Mouse (Mus musculus) CH12.LX (cell line): ENCODE results near the gene Wdr86. TPM values are rescaled to one million over a fixed set of nuclear protein-coding genes. Genes with fewer than 3 reads are reported as not detected.
A peak's percentile ranks its signal among the peaks of the same experiment; 100 is the strongest.

Source experiments
- DNase-seq: peaks from one replicate; pipeline ENCODE4 v3.0.0-alpha.2; 2013; ENCODE audit errors: extremely low read depth
- H3K27ac ChIP-seq: 2 replicates; pipeline ENCODE4 v1.5.1; 2012; ENCODE audit warnings: low read depth, mild to moderate bottlenecking, control low read depth, moderate library complexity; ENCODE audit not compliant: insufficient read depth
- H3K27me3 ChIP-seq: replicated peaks from 2 replicates; pipeline ENCODE3; 2012; ENCODE audit warnings: inconsistent platforms
- H3K36me3 ChIP-seq, 2 experiments: replicated peaks in 1 of 2; 2 replicates each; pipeline versions ENCODE3 to v1.6.1; 2012; ENCODE audit warnings: inconsistent platforms in 1 of 2, low read length in 1 of 2, mild to moderate bottlenecking in 1 of 2, mixed read lengths in 1 of 2, moderate library complexity in 1 of 2; ENCODE audit not compliant: control insufficient read depth in 1 of 2, insufficient read depth in 1 of 2
- H3K4me1 ChIP-seq, 2 experiments: 2 replicates each; pipeline ENCODE4 v1.6.1; 2012; ENCODE audit warnings: inconsistent platforms in 1 of 2, moderate library complexity in 1 of 2; ENCODE audit not compliant: insufficient read depth in 2 of 2, control insufficient read depth in 1 of 2
- H3K4me2 ChIP-seq: 2 replicates; pipeline ENCODE4 v1.6.1; 2012; ENCODE audit warnings: low read depth, mild to moderate bottlenecking, control low read depth; ENCODE audit not compliant: poor library complexity, insufficient read depth, severe bottlenecking
- H3K4me3 ChIP-seq, 3 experiments: fragments of 150-350 bp in 1 of 3; sonication (generic) in 1 of 3; replicated peaks in 1 of 3; 2 replicates each; pipeline versions ENCODE3 to v1.5.1; 2011 to 2012; ENCODE audit warnings: low read depth in 2 of 3, low read length in 2 of 3, mild to moderate bottlenecking in 2 of 3, moderate library complexity in 2 of 3, control low read depth in 1 of 3, improper control_type of control experiment in 1 of 3, inconsistent platforms in 1 of 3, mixed read lengths in 1 of 3; ENCODE audit not compliant: poor library complexity in 1 of 3
- H3K79me2 ChIP-seq: replicated peaks from 2 replicates; pipeline ENCODE4 v1.6.1; 2012; ENCODE audit warnings: mild to moderate bottlenecking, moderate library complexity; ENCODE audit not compliant: control insufficient read depth, poor library complexity, insufficient read depth, severe bottlenecking; ENCODE audit errors: extremely low read depth
- H3K9ac ChIP-seq: 2 replicates; pipeline ENCODE4 v1.6.1; 2012; ENCODE audit warnings: low read depth, mild to moderate bottlenecking, control low read depth, moderate library complexity; ENCODE audit not compliant: insufficient read depth
- H3K9me3 ChIP-seq: replicated peaks from 2 replicates; pipeline ENCODE3; 2012; ENCODE audit warnings: low read length, inconsistent platforms, mixed read lengths
- EP300 ChIP-seq: IDR thresholded peaks from 2 replicates; pipeline ENCODE4 v1.6.1; 2011; ENCODE audit warnings: low read length, improper control_type of control experiment
- ETS1 ChIP-seq: conservative IDR thresholded peaks from 2 replicates; pipeline ENCODE4 v1.6.1; 2012; ENCODE audit warnings: low read depth, mild to moderate bottlenecking, inconsistent platforms, low read length, improper control_type of control experiment, moderate library complexity
- IRF4 ChIP-seq: IDR thresholded peaks from 2 replicates; pipeline ENCODE4 v1.6.1; 2014; ENCODE audit warnings: low read depth, mild to moderate bottlenecking, inconsistent platforms, low read length, improper control_type of control experiment
- JUN ChIP-seq: IDR thresholded peaks from 2 replicates; pipeline ENCODE4 v1.6.1; 2011; ENCODE audit warnings: low read depth, mild to moderate bottlenecking, low read length, improper control_type of control experiment, moderate library complexity; ENCODE audit not compliant: insufficient read depth
- JUND ChIP-seq: conservative IDR thresholded peaks from 2 replicates; pipeline ENCODE4 v1.6.1; 2011; ENCODE audit warnings: low read depth, low read length, improper control_type of control experiment
- MAX ChIP-seq: IDR thresholded peaks from 2 replicates; pipeline ENCODE4 v1.6.1; 2011; ENCODE audit warnings: low read length, improper control_type of control experiment
- MEF2A ChIP-seq: IDR thresholded peaks from 2 replicates; pipeline ENCODE4 v1.6.1; 2014; ENCODE audit warnings: low read depth, mild to moderate bottlenecking, inconsistent platforms, low read length, improper control_type of control experiment, borderline replicate concordance
- MXI1 ChIP-seq: IDR thresholded peaks from 2 replicates; pipeline ENCODE4 v1.6.1; 2011; ENCODE audit warnings: mild to moderate bottlenecking, low read depth, low read length, improper control_type of control experiment
- MYC ChIP-seq: IDR thresholded peaks from 2 replicates; pipeline ENCODE4 v1.6.1; 2011; ENCODE audit warnings: low read depth, mild to moderate bottlenecking, improper control_type of control experiment, low read length
- NELFE ChIP-seq: IDR thresholded peaks from 2 replicates; pipeline ENCODE4 v1.6.1; 2011; ENCODE audit warnings: low read depth, low read length, improper control_type of control experiment
- NRF1 ChIP-seq: IDR thresholded peaks from 2 replicates; pipeline ENCODE4 v1.6.1; 2014; ENCODE audit warnings: low read depth, mild to moderate bottlenecking, inconsistent platforms, low read length, improper control_type of control experiment, moderate library complexity
- PAX5 ChIP-seq: IDR thresholded peaks from 2 replicates; pipeline ENCODE4 v1.6.1; 2012; ENCODE audit warnings: low read length, inconsistent platforms, mixed read lengths
- POLR2A ChIP-seq: IDR thresholded peaks from 2 replicates; pipeline ENCODE4 v1.6.1; 2011; ENCODE audit warnings: low read depth, mild to moderate bottlenecking, improper control_type of control experiment, low read length
- RAD21 ChIP-seq: IDR thresholded peaks from 2 replicates; pipeline ENCODE4 v1.6.1; 2011; ENCODE audit warnings: low read depth, mild to moderate bottlenecking, low read length, improper control_type of control experiment, moderate library complexity
- SIN3A ChIP-seq: IDR thresholded peaks from 2 replicates; pipeline ENCODE4 v1.6.1; 2012; ENCODE audit warnings: low read length, improper control_type of control experiment, inconsistent platforms
- SMC3 ChIP-seq: IDR thresholded peaks from 2 replicates; pipeline ENCODE4 v1.6.1; 2011; ENCODE audit warnings: low read depth, low read length, improper control_type of control experiment
- TBP ChIP-seq: conservative IDR thresholded peaks from 2 replicates; pipeline ENCODE4 v1.6.1; 2011; ENCODE audit warnings: low read depth, low read length, improper control_type of control experiment
- TCF12 ChIP-seq: IDR thresholded peaks from 2 replicates; pipeline ENCODE4 v1.6.1; 2014; ENCODE audit warnings: low read depth, mild to moderate bottlenecking, inconsistent platforms, low read length, improper control_type of control experiment
- UBTF ChIP-seq: IDR thresholded peaks from 2 replicates; pipeline ENCODE4 v1.6.1; 2012; ENCODE audit warnings: low read depth, mild to moderate bottlenecking, inconsistent platforms, low read length, improper control_type of control experiment, moderate library complexity
- USF2 ChIP-seq: conservative IDR thresholded peaks from 2 replicates; pipeline ENCODE4 v1.6.1; 2011; ENCODE audit warnings: low read depth, low read length, improper control_type of control experiment
- ZKSCAN1 ChIP-seq: IDR thresholded peaks from 2 replicates; pipeline ENCODE4 v1.6.1; 2012; ENCODE audit warnings: low read depth, inconsistent platforms, low read length, improper control_type of control experiment, borderline replicate concordance
- ZMIZ1 ChIP-seq: IDR thresholded peaks from 2 replicates; pipeline ENCODE4 v1.6.1; 2012; ENCODE audit warnings: low read depth, mild to moderate bottlenecking, inconsistent platforms, low read length, improper control_type of control experiment
- dilution Hi-C: fragments of 300-500 bp; cut with MboI; formaldehyde crosslinking; loops from 2 replicates; pipeline ENCODE4 v1.14.3; 2020; ENCODE audit warnings: low sequenced_read_pairs; ENCODE audit not compliant: extremely low pct_unique_long_range_greater_than_20kb, extremely low pct_ligation_motif_present
- in situ Hi-C: fragments of 300-500 bp; cut with MboI; formaldehyde crosslinking; loops from 3 replicates; pipeline ENCODE4 v1.14.3; 2019; ENCODE audit warnings: low sequenced_read_pairs, low pct_ligation_motif_present, low pct_unique_long_range_greater_than_20kb, mixed read lengths
- polyA plus RNA-seq: library from polyadenylated mRNA; unstranded; fragments of >175 nt; gene quantifications from 2 replicates; pipeline ENCODE4 v1.2.1, GENCODE M21; 2012; ENCODE audit warnings: low read depth; ENCODE audit not compliant: insufficient read length
- total RNA-seq, 2 experiments: library from RNA; depleted of rRNA; stranded (reverse); fragments of 300-350 nt in 1 of 2; fragments of >200 nt in 1 of 2; gene quantifications; 2 replicates each; pipeline ENCODE4 v1.2.3; 2012 to 2014

The Wdr86 gene
- total and polyA plus RNA-seq, 3 experiments, result 0.08 to 0.16 TPM; not detected in 1

DNA sequence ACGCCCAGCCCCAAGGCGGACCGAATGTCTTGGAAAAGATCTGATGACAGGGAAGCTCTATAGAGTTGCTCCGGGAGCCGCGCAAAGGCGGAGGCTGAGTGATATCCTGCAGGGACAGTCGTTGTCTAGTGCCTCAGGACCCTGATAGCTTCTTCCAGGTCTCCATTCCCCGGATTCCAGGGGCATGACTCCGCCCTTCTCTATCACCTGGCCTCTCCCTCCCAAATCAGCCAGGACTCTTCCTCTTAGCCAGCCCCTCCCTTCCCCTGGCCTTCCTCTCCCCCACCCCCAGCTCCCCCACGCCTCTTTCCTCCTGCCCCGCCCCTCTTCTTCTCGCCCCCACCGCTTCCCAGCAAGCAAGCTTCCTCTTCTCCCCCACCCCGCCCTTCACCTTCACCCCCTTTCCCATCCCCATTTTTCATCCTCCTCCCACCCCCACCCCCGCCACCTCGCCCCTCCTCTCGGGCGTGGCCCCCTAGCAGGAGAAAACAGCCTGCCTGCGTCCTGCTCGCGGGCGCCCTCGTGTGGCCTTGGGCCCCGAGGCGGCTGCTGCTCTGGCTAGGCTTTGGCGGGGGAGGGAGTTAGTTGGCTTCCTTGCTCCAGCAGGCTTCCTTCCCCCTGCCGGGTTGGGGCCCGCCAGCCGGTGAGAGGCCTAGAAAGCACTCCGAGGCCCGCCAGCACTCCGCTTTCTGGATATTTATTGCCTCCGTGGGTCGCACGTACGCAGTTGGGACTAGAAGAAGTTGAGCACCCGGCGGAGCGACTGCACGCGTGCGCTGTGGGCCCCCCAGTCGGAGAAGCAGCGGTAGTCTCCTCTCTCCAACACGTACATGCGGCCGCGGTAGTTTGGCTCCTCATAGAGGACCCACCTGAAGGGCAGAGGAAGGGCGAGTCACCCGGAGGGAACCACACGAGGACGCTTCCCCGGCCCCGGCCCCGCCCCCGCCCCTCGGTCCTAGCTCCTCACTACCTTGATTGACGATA is 20.1 kb upstream of the Wdr86 start (continued):
- peak; percentile 27; the same call in 1 of the 2 replicates for TF ChIP-seq IRF4

GRCm38 (mm10) chr5:24749731-24750130 is 19.2 kb upstream of the Wdr86 start:
- no peak overlapping the region for H3K4me3 ChIP-seq
- no peaks in the 10 kb centered on the region for H3K79me2 ChIP-seq
- no peak for TF ChIP-seq MEF2A
- TF ChIP-seq ZKSCAN1, result no peak
- TF ChIP-seq NRF1, result no peak
- TF ChIP-seq MYC, result no peak
- TF ChIP-seq MXI1, result no peak
- no peak for TF ChIP-seq MAX
- no peak for TF ChIP-seq UBTF
- TF ChIP-seq ETS1, result no peak
- TF ChIP-seq POLR2A, result no peak
- no peak for TF ChIP-seq SMC3
- TF ChIP-seq PAX5, result no peak
- no peak for TF ChIP-seq RAD21
- no peak for TF ChIP-seq JUND
- TF ChIP-seq JUN, result no peak
- H3K4me2 ChIP-seq, result no peak overlapping the region
- dilution Hi-C loops (no loop called here), in situ Hi-C loops (no loop called here)
- H3K9me3 ChIP-seq, result no peaks in the 10 kb centered on the region
- H3K4me1 ChIP-seq, result peaks cover 6 to 36% of the 10 kb centered on the region in 2 experiments
- no peak for DNase-seq
- H3K36me3 ChIP-seq, result no peaks in the 10 kb centered on the region
- H3K27me3 ChIP-seq, result peaks cover 2% of the 10 kb centered on the region
- H3K9ac ChIP-seq, result no peak overlapping the region
- no peak overlapping the region for H3K27ac ChIP-seq

DNA sequence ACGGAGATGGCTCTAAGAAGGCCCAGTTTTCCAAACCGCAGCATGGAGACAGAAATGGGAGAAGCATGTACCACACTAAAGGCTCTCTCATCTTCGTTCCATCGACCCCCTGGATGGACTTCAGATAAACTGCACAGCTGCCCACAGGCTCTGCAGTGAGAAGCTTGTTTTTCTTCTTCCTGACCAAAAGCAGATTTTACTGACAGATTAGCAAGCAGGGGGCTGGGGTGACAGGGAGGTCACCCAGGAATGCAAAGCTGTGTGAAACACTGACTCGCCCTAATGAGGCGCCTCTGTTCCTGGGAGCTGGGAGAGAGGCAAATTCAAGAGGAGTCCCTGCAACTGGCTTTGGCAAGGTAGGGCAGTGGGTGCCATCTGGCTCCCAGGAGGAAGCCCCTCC is 17.0 kb upstream of the Wdr86 start:
- no peak for DNase-seq
- Histone ChIP-seq H3K4me3 (no peak overlapping the region), H3K9me3 (no peaks in the 10 kb centered on the region), H3K27ac (no peak overlapping the region), H3K79me2 (no peaks in the 10 kb centered on the region), H3K4me1 (peaks cover 6 to 24% of the 10 kb centered on the region in 2 experiments), H3K9ac (no peak overlapping the region), H3K36me3 (no peaks in the 10 kb centered on the region), H3K27me3 (peaks cover 2% of the 10 kb centered on the region), H3K4me2 (no peak overlapping the region)
- TF ChIP-seq USF2 (no peak), TBP (no peak), SIN3A (no peak), ZMIZ1 (no peak), NELFE (no peak), MYC (no peak), MXI1 (no peak), PAX5 (no peak), EP300 (no peak), UBTF (no peak), TCF12 (no peak), IRF4 (no peak)
- dilution Hi-C loops (no loop called here), in situ Hi-C loops (no loop called here)
